Mouse (Mus musculus) left cerebral cortex, postnatal 25 days (tissue): ENCODE data around the gene Tns1. TPM values are rescaled to one million over a fixed set of nuclear protein-coding genes. Genes with fewer than 3 reads are reported as not detected.

Experiments
- DNase-seq, 2 experiments: peaks; one replicate each; pipeline ENCODE4 v3.0.0; 2022; ENCODE audit warnings: low spot score in 2 of 2, mixed read lengths in 1 of 2
- intact Hi-C: fragments of 180-260 bp; cut with DNase I; formaldehyde crosslinking; loops from one replicate; pipeline ENCODE4 v1.15.1; 2025
- total RNA-seq, 2 experiments: library from RNA; stranded (reverse); gene quantifications; 2 replicates each; pipeline ENCODE4 v1.2.3; 2021

The Tns1 gene
- total RNA-seq, 2 experiments from 2014 or later = 35.1 to 40.3 TPM

GRCm38 (mm10) chr1:73862323-73863073 lies 261.8 kb downstream of the Tns1 start:
- intact Hi-C loops = no loop called here
- DNase-seq = peak in 1 of 2 experiments; percentile 9

- no peak for DNase-seq
- intact Hi-C loops = no loop called here
Observed at GRCm38 (mm10) chr1:73860421-73860820, 263.8 kb downstream of the Tns1 start.

Other genes starting within 250 kb of the Tns1 start
- not detected for gene Rufy4, start 1.1 kb upstream of the Tns1 start, total RNA-seq
- gene Cxcr2, start 29.5 kb upstream of the Tns1 start, total RNA-seq = not detected
- gene Cxcr1, start 70.2 kb upstream of the Tns1 start, total RNA-seq = not detected
- gene Arpc2, start 111.6 kb upstream of the Tns1 start, total RNA-seq = 100 to 1,000 TPM; 266 to 287 TPM
- not detected for gene Gpbar1, start 154.1 kb upstream of the Tns1 start, total RNA-seq
- gene Aamp, start 160.3 kb upstream of the Tns1 start, total RNA-seq = 100 to 1,000 TPM; 137 to 139 TPM
- gene Pnkd, start 160.5 kb upstream of the Tns1 start, total RNA-seq = 100 to 1,000 TPM; 151 to 152 TPM
- 10 to 100 TPM; 21.8 to 22.9 TPM for gene Tmbim1, start 181.2 kb upstream of the Tns1 start, total RNA-seq
- gene Catip, start 237.7 kb upstream of the Tns1 start, total RNA-seq = under 1 TPM; 0.55 to 0.80 TPM